Mouse (Mus musculus) heart, postnatal 0 days (tissue): ENCODE data around the gene Gm17571.

Experiments
- CTCF ChIP-seq: IDR thresholded peaks from 2 replicates; pipeline ENCODE4 v1.5.1; 2016; ENCODE audit warnings: antibody characterized with exemption, control low read depth, low read depth
- EP300 ChIP-seq: IDR thresholded peaks from 2 replicates; pipeline ENCODE4 v1.6.1; 2016; ENCODE audit warnings: antibody characterized with exemption, low read depth

DNA sequence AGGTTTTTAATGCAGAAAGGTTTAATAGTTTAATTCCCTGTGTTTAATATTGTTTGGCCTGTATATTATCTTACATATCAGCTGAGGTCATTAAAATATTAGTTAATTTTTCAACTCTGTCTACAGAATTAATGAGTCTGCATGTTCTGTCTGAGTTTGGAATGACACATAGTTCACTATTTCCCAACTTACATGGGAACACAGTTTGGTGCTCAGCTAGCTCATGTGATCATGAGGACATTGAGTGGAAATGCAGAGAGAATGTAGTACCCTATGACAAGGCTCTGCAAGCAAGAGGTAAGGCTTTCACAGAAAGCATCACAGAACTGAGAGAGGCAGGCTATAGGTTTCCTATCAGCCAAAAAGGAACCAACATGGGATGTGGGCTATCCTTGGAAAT is 49.0 kb upstream of the Gm17571 start:
- no peak for TF ChIP-seq CTCF
- no peak for TF ChIP-seq EP300
